Mouse (Mus musculus) G1E (cell line): Measurements from ENCODE around the gene Fam193b. TPM values are rescaled to one million over a fixed set of nuclear protein-coding genes. Genes with fewer than 3 reads are reported as not detected.

ENCODE experiments used
- ATAC-seq: 2 replicates; pipeline ENCODE4 v1.8.0; 2016; ENCODE audit warnings: mild to moderate bottlenecking; ENCODE audit not compliant: insufficient number of reproducible peaks, poor library complexity, low FRiP score, severe bottlenecking; ENCODE audit errors: extremely low read depth
- DNase-seq: peaks from one replicate; pipeline ENCODE4 v3.0.0; 2012; ENCODE audit warnings: low spot score
- H3K27me3 ChIP-seq: 2 replicates; pipeline ENCODE4 v1.6.1; 2012; ENCODE audit warnings: mild to moderate bottlenecking, low read length, inconsistent platforms; ENCODE audit not compliant: insufficient read depth
- H3K36me3 ChIP-seq: replicated peaks from 2 replicates; pipeline ENCODE3; 2012; ENCODE audit warnings: mild to moderate bottlenecking, inconsistent platforms
- H3K4me1 ChIP-seq: 2 replicates; pipeline ENCODE4 v1.6.1; 2012; ENCODE audit warnings: low read depth, low read length, inconsistent platforms, mixed read lengths; ENCODE audit not compliant: insufficient read depth
- H3K4me3 ChIP-seq: 2 replicates; pipeline ENCODE4 v1.5.1; 2012; ENCODE audit warnings: low read depth, mild to moderate bottlenecking, inconsistent platforms, low read length, moderate library complexity, mixed read lengths
- H3K9me3 ChIP-seq: replicated peaks from 2 replicates; pipeline ENCODE4 v1.6.1; 2012; ENCODE audit warnings: inconsistent platforms
- CTCF ChIP-seq: IDR thresholded peaks from 2 replicates; pipeline ENCODE4 v1.5.1; 2012; ENCODE audit warnings: low read depth, low read length, inconsistent platforms, mixed read lengths
- GATA1 ChIP-seq: IDR thresholded peaks from 2 replicates; pipeline ENCODE4 v1.6.1; 2012; ENCODE audit warnings: borderline replicate concordance, low read length, inconsistent platforms, mixed read lengths
- GATA2 ChIP-seq: IDR thresholded peaks from 2 replicates; pipeline ENCODE4 v1.6.1; 2012; ENCODE audit warnings: low read depth, low read length, inconsistent platforms, borderline replicate concordance
- POLR2AphosphoS5 ChIP-seq: IDR thresholded peaks from 2 replicates; pipeline ENCODE4 v1.6.1; 2012; ENCODE audit warnings: low read depth, low read length, inconsistent platforms; ENCODE audit not compliant: insufficient replicate concordance
- TAL1 ChIP-seq: conservative IDR thresholded peaks from 2 replicates; pipeline ENCODE4 v1.6.1; 2012; ENCODE audit warnings: low read depth, low read length, inconsistent platforms, mixed read lengths
- polyA plus RNA-seq: library from polyadenylated mRNA; stranded (reverse); fragments of >175 nt; gene quantifications from 2 replicates; pipeline ENCODE4 v1.2.3, GENCODE M21; 2012
- total RNA-seq, 2 experiments: library from RNA; stranded (forward) in 1 of 2; stranded (reverse) in 1 of 2; fragments of 200-1000 nt in 1 of 2; fragments of >200 nt in 1 of 2; fragmentation: Nextera tagmentation in 1 of 2; gene quantifications; 2 replicates each; pipeline ENCODE4 v1.2.3; 2014 to 2017

The Fam193b gene
- total and polyA plus RNA-seq, 3 experiments, result 23.3 to 65.4 (median 57.3) TPM

GRCm38 (mm10) chr13:55536194-55537175, 34.4 kb downstream of the Fam193b start, which contains the start of gene Ddx41:
Ddx41 (minus strand) TSS chr13:55536658.
- peak within 1 kb of the TSS; percentile 98 for H3K4me3 ChIP-seq
- H3K27me3 ChIP-seq, result no peaks in the 10 kb centered on the region
- no peaks in the 10 kb centered on the region for H3K9me3 ChIP-seq
- peak; percentile 92 for ATAC-seq
- peak; percentile 98 for DNase-seq
- H3K36me3 ChIP-seq, result peaks cover 85% of the 10 kb centered on the region
- peaks cover 20% of the 10 kb centered on the region for H3K4me1 ChIP-seq
- TF ChIP-seq GATA2 (no peak), GATA1 (no peak), POLR2AphosphoS5 (no peak), CTCF (peak; percentile 56; the same call in 1 of the 2 replicates), TAL1 (no peak)

DNA sequence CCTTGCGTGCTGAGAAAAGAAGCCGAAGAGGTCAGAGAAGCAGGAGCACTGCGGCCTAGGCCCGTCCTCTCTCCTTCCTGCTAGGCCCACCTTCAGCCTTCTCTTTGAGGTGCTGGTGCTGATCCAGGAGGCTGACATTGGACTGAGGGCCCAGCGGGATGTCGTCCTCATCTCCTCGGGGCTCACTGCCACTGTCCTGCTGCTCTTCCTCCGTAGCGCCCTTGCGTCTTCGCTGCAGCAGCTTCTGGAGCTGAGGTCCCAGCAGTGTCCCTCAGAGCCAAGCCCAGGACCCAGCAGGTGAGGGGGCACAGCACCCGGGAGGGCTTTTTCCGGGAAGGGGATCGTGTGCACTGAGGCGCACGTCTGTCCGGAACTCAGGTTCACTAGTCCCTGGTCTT, 35.1 kb downstream of the Fam193b start:
- peaks cover 84% of the 10 kb centered on the region for H3K36me3 ChIP-seq
- TF ChIP-seq GATA2 (no peak), GATA1 (no peak), CTCF (no peak), TAL1 (no peak), POLR2AphosphoS5 (no peak)
- H3K27me3 ChIP-seq, result no peaks in the 10 kb centered on the region
- H3K4me1 ChIP-seq, result peaks cover 20% of the 10 kb centered on the region
- ATAC-seq (no peak), DNase-seq (no peak)
- peak overlapping the region; percentile 98 for H3K4me3 ChIP-seq
- H3K9me3 ChIP-seq, result no peaks in the 10 kb centered on the region

- no peaks in the 10 kb centered on the region for H3K27me3 ChIP-seq
- H3K36me3 ChIP-seq, result peaks cover 84% of the 10 kb centered on the region
- no peak for DNase-seq
- peak overlapping the region; percentile 98 for H3K4me3 ChIP-seq
- no peaks in the 10 kb centered on the region for H3K9me3 ChIP-seq
- peaks cover 21% of the 10 kb centered on the region for H3K4me1 ChIP-seq
- ATAC-seq, result no peak
- no peak for TF ChIP-seq GATA2
- TF ChIP-seq GATA1, result no peak
- no peak for TF ChIP-seq TAL1
- TF ChIP-seq POLR2AphosphoS5, result no peak
- no peak for TF ChIP-seq CTCF
Measured at GRCm38 (mm10) chr13:55535191-55535590, 35.7 kb downstream of the Fam193b start.

DNA sequence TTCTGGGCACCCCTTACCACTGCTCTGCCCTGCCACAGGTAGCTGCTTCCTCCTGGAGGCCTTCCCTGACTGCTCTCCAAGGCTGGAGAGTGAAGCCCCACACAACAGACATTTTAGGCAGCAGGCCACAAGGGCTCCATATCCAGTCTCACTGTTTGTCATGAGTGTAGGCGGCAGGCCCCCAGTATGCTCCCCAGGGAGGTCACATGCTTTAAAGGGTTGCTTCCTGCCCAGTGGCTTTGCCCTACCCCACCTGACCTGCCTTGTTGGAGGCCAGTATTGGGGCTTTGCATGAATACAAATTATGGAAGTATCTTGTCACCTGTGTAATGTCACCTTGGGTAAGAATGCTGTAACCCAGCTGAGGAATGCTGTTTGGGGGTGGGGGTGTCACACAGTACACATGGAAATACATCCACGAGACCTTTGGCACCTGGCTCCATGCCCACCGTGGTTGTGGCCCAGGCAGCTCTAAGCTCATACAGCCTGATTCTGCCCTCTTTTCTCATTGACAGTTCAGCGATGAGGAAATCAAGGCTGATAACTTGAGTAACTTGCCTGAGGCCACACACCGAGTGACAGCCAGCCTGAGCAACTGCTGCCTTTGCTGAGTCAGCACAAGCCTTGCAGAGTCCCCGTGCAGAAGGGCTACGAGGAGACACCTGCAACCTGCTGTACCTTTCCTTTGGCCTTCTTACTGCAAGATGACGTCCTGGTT, 41.6 kb downstream of the Fam193b start, which contains the start of gene Dok3:
Dok3 (minus strand) TSS at position 99 of the 718 bp plus-strand sequence.
- H3K36me3 ChIP-seq, result peaks cover 64% of the 10 kb centered on the region
- no peak for DNase-seq
- H3K4me3 ChIP-seq, result no peak within 1 kb of the TSS
- H3K4me1 ChIP-seq, result peaks cover 30% of the 10 kb centered on the region
- peaks cover 10% of the 10 kb centered on the region for H3K27me3 ChIP-seq
- TF ChIP-seq GATA1, result no peak
- TF ChIP-seq GATA2, result no peak
- no peak for TF ChIP-seq TAL1
- TF ChIP-seq POLR2AphosphoS5, result no peak
- TF ChIP-seq CTCF, result no peak
- no peaks in the 10 kb centered on the region for H3K9me3 ChIP-seq
- ATAC-seq, result no peak

GRCm38 (mm10) chr13:55527834-55528772, 42.8 kb downstream of the Fam193b start:
- no peak for ATAC-seq
- H3K36me3 ChIP-seq, result peaks cover 52% of the 10 kb centered on the region

More at GRCm38 (mm10) chr13:55527834-55528772, 42.8 kb downstream of the Fam193b start:
- no peaks in the 10 kb centered on the region for H3K9me3 ChIP-seq
- TF ChIP-seq TAL1 (no peak), GATA2 (no peak), CTCF (no peak), GATA1 (no peak), POLR2AphosphoS5 (no peak)
- DNase-seq, result no peak
- H3K4me1 ChIP-seq, result peaks cover 30% of the 10 kb centered on the region
- H3K4me3 ChIP-seq, result no peak overlapping the region
- peaks cover 21% of the 10 kb centered on the region for H3K27me3 ChIP-seq
